Mouse (Mus musculus) MEL (cell line): ENCODE measurements at regions not wholly inside any gene's neighbourhood (a gene's known extent, or its start where the extent isn't known, plus 50 kb on each side); places are given as distances from the start of the nearest gene placed in this dataset.

Experiments
- CHD2 ChIP-seq: IDR thresholded peaks from 2 replicates; pipeline ENCODE4 v1.6.1; 2011; ENCODE audit warnings: low read length, improper control_type of control experiment
- CTCF ChIP-seq, 3 experiments: IDR thresholded peaks in 2 of 3; conservative IDR thresholded peaks in 1 of 3; 2 replicates each; pipeline ENCODE4 v1.5.1; 2011 to 2012; ENCODE audit warnings: low read length in 3 of 3, low read depth in 2 of 3, mild to moderate bottlenecking in 2 of 3, improper control_type of control experiment in 1 of 3, inconsistent platforms in 1 of 3, mixed read lengths in 1 of 3, moderate library complexity in 1 of 3; ENCODE audit not compliant: control insufficient read depth in 1 of 3, insufficient read depth in 1 of 3, poor library complexity in 1 of 3, severe bottlenecking in 1 of 3
- ELF1 ChIP-seq: IDR thresholded peaks from 2 replicates; pipeline ENCODE4 v1.6.1; 2014; ENCODE audit warnings: low read depth, mild to moderate bottlenecking, inconsistent platforms, low read length, improper control_type of control experiment, moderate library complexity
- GABPA ChIP-seq: IDR thresholded peaks from 2 replicates; pipeline ENCODE4 v1.6.1; 2012; ENCODE audit warnings: low read depth, mild to moderate bottlenecking, inconsistent platforms, low read length, improper control_type of control experiment, moderate library complexity
- HCFC1 ChIP-seq: IDR thresholded peaks from 2 replicates; pipeline ENCODE4 v1.6.1; 2012; ENCODE audit warnings: low read depth, mild to moderate bottlenecking, inconsistent platforms, low read length, improper control_type of control experiment, moderate library complexity
- JUND ChIP-seq: IDR thresholded peaks from 2 replicates; pipeline ENCODE4 v1.6.1; 2011; ENCODE audit warnings: low read depth, mild to moderate bottlenecking, improper control_type of control experiment, low read length
- MEF2A ChIP-seq: IDR thresholded peaks from 2 replicates; pipeline ENCODE4 v1.6.1; 2014; ENCODE audit warnings: low read depth, mild to moderate bottlenecking, inconsistent platforms, low read length, improper control_type of control experiment; ENCODE audit not compliant: poor library complexity, insufficient replicate concordance, severe bottlenecking; ENCODE audit errors: extremely low read depth

DNA sequence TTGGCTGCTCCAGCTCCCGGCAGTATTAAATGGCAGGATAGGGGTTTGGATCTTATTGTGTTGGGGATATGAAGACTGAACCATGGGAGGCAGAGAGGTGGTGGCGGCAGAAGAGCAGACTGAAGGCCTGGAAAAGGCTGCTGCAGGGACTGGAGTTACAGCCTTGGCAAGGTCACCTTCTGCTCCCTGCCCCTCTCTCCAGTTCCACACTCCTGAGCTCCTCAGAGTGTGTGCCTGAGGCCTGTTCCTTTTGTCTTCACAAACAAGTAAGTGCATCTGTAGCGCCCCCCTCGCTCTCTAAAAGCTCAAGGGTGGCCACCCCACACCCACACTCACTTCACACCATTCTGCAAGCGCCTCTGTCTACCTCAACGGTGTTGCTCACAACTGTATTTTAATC lies 113.0 kb downstream of the Fam43a start:
- TF ChIP-seq CTCF (IDR thresholded peaks at IDR 0.05 in 2 of 3, conservative IDR thresholded peaks at IDR 0.05 in 1 of 3; ENCODE audit: control insufficient read depth in 1 of 3, insufficient read depth in 1 of 3, low read depth in 2 of 3, low read length in 3 of 3, poor library complexity in 1 of 3, severe bottlenecking in 1 of 3) (no peak), ELF1 (no peak), JUND (no peak), CHD2 (no peak), MEF2A (no peak), HCFC1 (no peak), GABPA (no peak)
